Mouse (Mus musculus) skeletal muscle tissue, adult 2 months (tissue): ENCODE measurements around the gene Sval2.

Source experiments
- DNase-seq: peaks from one replicate; pipeline ENCODE4 v3.0.0-alpha.2; 2012; ENCODE audit warnings: low read depth, low spot score

Sval2 gene

GRCm38 (mm10) chr6:41852689-41853088 is at the start of gene Sval2:
TSS of gene Sval2 (plus strand) at chr6:41852989.
- DNase-seq, result no peak

GRCm38 (mm10) chr6:41824086-41824485 is 28.7 kb upstream of the Sval2 start:
- DNase-seq, result no peak

GRCm38 (mm10) chr6:41829516-41829915 is 23.3 kb upstream of the Sval2 start:
- DNase-seq, result no peak

- no peak for DNase-seq
Measured at GRCm38 (mm10) chr6:41847235-41847634, 5.6 kb upstream of the Sval2 start, which contains the start of gene Pip. TSS of gene Pip (plus strand) at chr6:41847535.

- no peak for DNase-seq
Measured at GRCm38 (mm10) chr6:41864038-41864437, 11.2 kb downstream of the Sval2 start.

- DNase-seq, result no peak
Measured at GRCm38 (mm10) chr6:41911625-41912024, 58.8 kb downstream of the Sval2 start.
